Mouse (Mus musculus): ENCODE measurements around the gene Fut11. TPM values are rescaled to one million over a fixed set of nuclear protein-coding genes. Genes with fewer than 3 reads are reported as not detected.

Gene Fut11
- polyA plus RNA-seq, 1 experiment from 2014 or later = 28.3 TPM

DNA sequence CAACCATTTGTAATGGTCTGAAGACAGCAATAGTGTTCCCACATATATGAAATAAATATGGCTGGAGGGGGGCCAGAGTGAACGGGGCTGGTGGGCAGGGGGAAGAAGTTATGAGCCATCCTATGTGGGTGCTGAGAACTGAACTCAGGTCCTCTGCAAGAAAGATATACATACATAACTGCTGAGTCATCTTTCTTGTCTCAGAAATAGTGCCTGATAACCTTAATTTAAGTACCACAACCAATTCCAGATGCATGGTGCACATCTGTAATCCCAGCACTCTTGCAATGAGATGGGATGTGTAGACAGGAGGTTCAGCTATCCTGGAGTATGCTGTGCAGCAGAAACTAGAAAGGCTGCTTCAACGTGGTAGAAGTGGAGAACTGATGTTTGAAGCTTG, 13.0 kb upstream of the Fut11 start:
- H3K9ac ChIP-seq = no peak overlapping the region
- no peaks in the 10 kb centered on the region for H3K27me3 ChIP-seq
- no peak for ATAC-seq (ENCODE audit: low read depth)
- WGBS = 93% methylated on average over 2 of the region's 2 CpGs
- H3K4me2 ChIP-seq = no peak overlapping the region
- 0 out of 2 replicates have a peak, but pooled peaks cover 2% of the 10 kb centered on the region for H3K4me1 ChIP-seq (replicated peaks)
- H3K27ac ChIP-seq (replicated peaks) = no peak overlapping the region
- H3K4me3 ChIP-seq = no peak overlapping the region
- H3K36me3 ChIP-seq = peaks cover 100% of the 10 kb centered on the region
- no peaks in the 10 kb centered on the region for H3K9me3 ChIP-seq

DNA sequence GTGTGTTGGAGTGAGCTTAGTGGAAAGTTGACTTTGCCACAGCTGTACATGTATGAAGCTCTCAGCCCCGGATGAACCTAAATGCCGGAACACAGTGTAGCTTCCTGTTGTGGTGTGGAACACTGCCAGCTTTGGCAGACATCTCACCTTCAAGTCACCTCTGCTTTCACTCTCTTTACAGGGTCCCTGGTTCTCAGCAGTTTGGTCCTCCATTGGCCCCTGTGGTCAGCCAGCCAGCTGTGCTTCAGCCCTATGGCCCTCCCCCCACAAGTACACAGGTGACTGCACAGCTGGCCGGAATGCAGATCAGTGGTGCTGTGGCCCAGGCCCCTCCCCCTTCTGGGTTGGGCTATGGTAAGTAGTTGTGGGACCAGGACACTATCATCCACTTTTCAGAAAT, 12.3 kb upstream of the Fut11 start:
- no peak for ATAC-seq (ENCODE audit: low read depth)
- no peak overlapping the region for H3K9ac ChIP-seq
- no peaks in the 10 kb centered on the region for H3K9me3 ChIP-seq
- 81% methylated on average over 3 of the region's 3 CpGs for WGBS
- H3K27ac ChIP-seq (replicated peaks) = no peak overlapping the region
- no peaks in the 10 kb centered on the region for H3K27me3 ChIP-seq
- no peak overlapping the region for H3K4me3 ChIP-seq
- H3K4me1 ChIP-seq (replicated peaks) = no peaks in the 10 kb centered on the region
- peaks cover 100% of the 10 kb centered on the region for H3K36me3 ChIP-seq
- H3K4me2 ChIP-seq = no peak overlapping the region

GRCm38 (mm10) chr14:20686576-20686975, 8.2 kb upstream of the Fut11 start:
- Histone ChIP-seq H3K4me1 (replicated peaks) (no peaks in the 10 kb centered on the region), H3K36me3 (peaks cover 100% of the 10 kb centered on the region), H3K4me2 (no peak overlapping the region), H3K9me3 (no peaks in the 10 kb centered on the region), H3K4me3 (no peak overlapping the region), H3K27ac (replicated peaks) (no peak overlapping the region), H3K9ac (0 out of 2 replicates have a peak overlapping the region, but pooled peaks have one; percentile 17), H3K27me3 (no peaks in the 10 kb centered on the region)
- WGBS = 93% methylated on average over 3 of the region's 3 CpGs
- no peak for ATAC-seq (ENCODE audit: low read depth)

DNA sequence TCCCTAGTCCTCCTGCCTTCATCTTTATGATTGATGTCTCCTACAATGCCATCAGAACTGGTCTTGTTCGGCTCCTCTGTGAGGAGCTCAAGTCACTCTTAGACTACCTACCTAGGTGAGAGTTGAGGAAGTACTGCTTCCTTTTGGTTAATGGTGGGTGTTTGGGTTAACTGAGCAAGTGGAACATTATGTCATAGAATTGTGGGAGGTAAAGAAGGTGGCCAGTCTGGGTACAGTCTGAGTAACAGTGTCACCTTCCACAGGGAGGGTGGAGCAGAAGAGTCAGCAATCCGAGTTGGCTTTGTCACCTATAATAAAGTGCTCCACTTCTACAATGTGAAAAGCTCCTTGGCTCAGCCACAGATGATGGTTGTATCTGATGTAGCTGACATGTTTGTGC, 5.8 kb upstream of the Fut11 start:
- no peaks in the 10 kb centered on the region for H3K27me3 ChIP-seq
- H3K4me1 ChIP-seq (replicated peaks) = peaks cover 4% of the 10 kb centered on the region
- 93% methylated on average over 2 of the region's 2 CpGs for WGBS
- H3K4me3 ChIP-seq = no peak overlapping the region
- H3K27ac ChIP-seq (replicated peaks) = no peak overlapping the region
- H3K36me3 ChIP-seq = peaks cover 100% of the 10 kb centered on the region
- H3K4me2 ChIP-seq = no peak overlapping the region
- ATAC-seq (ENCODE audit: low read depth) = no peak
- no peak overlapping the region for H3K9ac ChIP-seq
- no peaks in the 10 kb centered on the region for H3K9me3 ChIP-seq

- WGBS = 94% methylated on average over 6 of the region's 6 CpGs
- no peaks in the 10 kb centered on the region for H3K9me3 ChIP-seq
These were observed 3.0 kb upstream of the Fut11 start for GRCm38 (mm10) chr14:20691772-20692171.

DNA sequence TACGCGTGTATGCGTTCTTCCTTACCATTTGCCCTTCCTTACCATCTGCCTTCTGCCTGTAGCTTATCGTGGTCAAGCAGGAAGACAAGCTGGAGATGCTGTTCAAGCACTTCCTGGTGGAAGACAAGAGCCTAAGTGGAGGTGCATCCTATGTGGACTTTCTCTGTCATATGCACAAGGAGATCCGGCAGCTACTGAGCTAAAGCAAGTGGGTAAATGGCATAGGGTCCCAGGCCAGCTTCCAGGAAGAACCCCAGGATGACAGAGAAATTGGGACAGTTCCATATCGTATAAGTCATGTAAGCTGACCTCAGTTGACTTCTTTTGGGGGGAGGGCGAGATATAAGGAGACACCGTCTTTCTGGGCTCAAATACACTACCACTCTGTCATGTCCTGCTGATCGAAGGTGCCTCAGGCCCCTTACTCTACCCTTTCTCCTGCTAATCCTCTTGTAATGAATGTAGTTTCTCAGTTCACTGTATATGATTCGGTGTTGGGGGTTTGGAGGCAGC, 1.1 kb upstream of the Fut11 start:
- peak overlapping the region; percentile 77; the same call in 1 of the 2 replicates for H3K4me3 ChIP-seq
- no peaks in the 10 kb centered on the region for H3K9me3 ChIP-seq
- H3K27me3 ChIP-seq = no peaks in the 10 kb centered on the region
- peaks cover 65% of the 10 kb centered on the region for H3K36me3 ChIP-seq
- H3K9ac ChIP-seq = peak overlapping the region; percentile 87; the same call in 1 of the 2 replicates
- H3K27ac ChIP-seq (replicated peaks) = no peak overlapping the region
- no peak for ATAC-seq (ENCODE audit: low read depth)
- H3K4me1 ChIP-seq (replicated peaks) = peaks cover 41% of the 10 kb centered on the region
- WGBS = 93% methylated on average over 10 of the region's 10 CpGs
- 0 out of 2 replicates have a peak overlapping the region, but pooled peaks have one; percentile 84 for H3K4me2 ChIP-seq

More at GRCm38 (mm10) chr14:20691772-20692171, 3.0 kb upstream of the Fut11 start:
- Histone ChIP-seq H3K4me1 (replicated peaks) (peaks cover 23% of the 10 kb centered on the region), H3K36me3 (peaks cover 77% of the 10 kb centered on the region), H3K4me3 (no peak overlapping the region), H3K27me3 (no peaks in the 10 kb centered on the region), H3K27ac (replicated peaks) (no peak overlapping the region), H3K4me2 (no peak overlapping the region), H3K9ac (no peak overlapping the region)
- ATAC-seq (ENCODE audit: low read depth) = no peak

DNA sequence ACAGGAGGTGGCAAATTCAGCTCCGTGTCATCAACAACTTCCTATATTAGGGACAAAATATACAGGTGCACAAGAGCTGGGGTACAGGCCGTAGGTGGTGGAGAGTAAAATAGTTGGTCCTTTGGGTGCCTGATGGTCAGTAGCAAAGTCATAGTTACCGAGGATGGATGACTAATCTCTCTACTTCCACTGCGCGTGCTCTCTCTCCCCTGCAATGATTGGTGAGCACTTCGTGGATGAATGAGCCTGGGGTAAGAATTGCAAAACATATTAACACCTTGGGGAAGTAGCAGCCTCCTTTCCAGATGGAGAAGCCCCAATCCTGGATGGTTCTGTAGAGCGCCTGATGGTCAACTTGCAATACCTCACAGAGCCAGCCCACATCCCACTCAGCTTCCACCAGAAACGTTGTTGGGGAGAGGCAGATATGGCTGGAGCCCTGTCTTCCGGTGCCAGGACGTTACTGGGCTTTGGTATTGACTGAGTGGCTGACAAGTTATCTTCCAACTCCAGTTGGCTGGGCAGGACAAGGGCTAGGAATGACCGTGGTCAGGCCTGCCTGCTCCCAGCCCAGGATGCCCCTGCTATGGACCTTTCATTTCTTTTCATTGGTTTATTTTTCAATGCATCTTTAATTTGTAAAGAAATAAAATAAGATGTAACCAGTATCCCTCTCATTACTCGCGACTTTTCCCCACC, 434 bp upstream of the Fut11 start:
- Histone ChIP-seq H3K27ac (replicated peaks) (peak overlapping the region; percentile 97), H3K36me3 (peaks cover 63% of the 10 kb centered on the region), H3K4me2 (peak overlapping the region; percentile 84), H3K9ac (peak overlapping the region; percentile 87), H3K4me1 (replicated peaks) (peaks cover 48% of the 10 kb centered on the region), H3K27me3 (no peaks in the 10 kb centered on the region), H3K4me3 (peak overlapping the region; percentile 77), H3K9me3 (no peaks in the 10 kb centered on the region)
- ATAC-seq (ENCODE audit: low read depth) = peak; percentile 30
- 49% methylated on average over 13 of the region's 13 CpGs for WGBS

GRCm38 (mm10) chr14:20695761-20696520, 1.2 kb downstream of the Fut11 start:
- peak overlapping the region; percentile 97 for H3K27ac ChIP-seq (replicated peaks)
- H3K4me2 ChIP-seq = peak overlapping the region; percentile 84
- ATAC-seq (ENCODE audit: low read depth) = no peak
- no peaks in the 10 kb centered on the region for H3K27me3 ChIP-seq
- peak overlapping the region; percentile 77 for H3K4me3 ChIP-seq
- H3K9ac ChIP-seq = peak overlapping the region; percentile 87
- peaks cover 64% of the 10 kb centered on the region for H3K4me1 ChIP-seq (replicated peaks)
- WGBS = 10% methylated on average over 27 of the region's 27 CpGs
- H3K9me3 ChIP-seq = no peaks in the 10 kb centered on the region
- H3K36me3 ChIP-seq = peaks cover 50% of the 10 kb centered on the region

DNA sequence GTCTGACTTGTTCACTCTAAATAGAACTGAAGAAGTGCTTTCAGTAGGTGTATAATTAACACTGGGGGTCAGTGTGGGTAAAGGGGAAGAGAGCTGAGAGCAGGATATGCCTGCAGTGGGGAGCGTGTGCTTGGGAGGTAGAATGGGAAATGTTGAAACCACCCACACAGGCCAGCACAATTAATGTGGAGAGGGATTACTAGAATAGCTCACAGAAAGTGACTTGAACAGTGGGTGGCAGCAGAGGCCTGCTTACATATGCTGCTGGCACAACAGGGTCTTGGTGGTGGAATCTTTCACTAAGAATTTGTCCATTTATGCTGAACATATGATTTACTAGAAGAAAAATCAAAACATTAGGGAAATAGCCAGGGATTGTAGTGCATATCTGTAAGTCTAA, 2.2 kb downstream of the Fut11 start:
- Histone ChIP-seq H3K27me3 (no peaks in the 10 kb centered on the region), H3K9me3 (no peaks in the 10 kb centered on the region), H3K4me2 (peak overlapping the region; percentile 84), H3K9ac (peak overlapping the region; percentile 87), H3K4me1 (replicated peaks) (peaks cover 75% of the 10 kb centered on the region), H3K36me3 (peaks cover 40% of the 10 kb centered on the region), H3K27ac (replicated peaks) (no peak overlapping the region), H3K4me3 (peak overlapping the region; percentile 77)
- 3% methylated on average over 1 of the region's 1 CpGs for WGBS
- ATAC-seq (ENCODE audit: low read depth) = no peak

GRCm38 (mm10) chr14:20698515-20698914, 3.7 kb downstream of the Fut11 start:
- peak overlapping the region; percentile 84 for H3K4me2 ChIP-seq
- peaks cover 81% of the 10 kb centered on the region for H3K4me1 ChIP-seq (replicated peaks)
- H3K27me3 ChIP-seq = no peaks in the 10 kb centered on the region
- H3K9me3 ChIP-seq = no peaks in the 10 kb centered on the region
- 94% methylated on average over 2 of the region's 2 CpGs for WGBS
- peak overlapping the region; percentile 77; the same call in 1 of the 2 replicates for H3K4me3 ChIP-seq
- peaks cover 24% of the 10 kb centered on the region for H3K36me3 ChIP-seq
- no peak overlapping the region for H3K27ac ChIP-seq (replicated peaks)
- ATAC-seq (ENCODE audit: low read depth) = no peak
- H3K9ac ChIP-seq = peak overlapping the region; percentile 87

DNA sequence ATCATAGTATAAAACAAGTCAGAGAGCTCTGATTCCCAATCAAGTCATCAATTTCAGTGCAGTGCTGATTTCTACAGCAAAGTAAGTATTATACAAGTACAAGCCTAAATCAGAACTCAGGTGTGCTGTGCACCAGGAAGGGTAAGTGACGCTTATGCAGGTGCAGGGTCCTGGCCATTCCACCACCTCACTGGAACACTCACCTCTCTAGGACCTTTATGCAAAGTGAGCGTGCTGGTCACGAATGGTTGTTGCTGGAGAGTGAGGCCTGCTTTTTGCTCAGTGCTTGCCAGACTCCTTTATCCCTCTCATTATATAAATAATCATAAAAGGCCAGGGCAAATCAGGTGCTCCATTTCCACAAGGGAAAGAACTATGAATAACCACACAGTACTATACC, 5.6 kb downstream of the Fut11 start:
- H3K27me3 ChIP-seq = no peaks in the 10 kb centered on the region
- H3K4me2 ChIP-seq = no peak overlapping the region
- peaks cover 29% of the 10 kb centered on the region for H3K36me3 ChIP-seq
- peaks cover 76% of the 10 kb centered on the region for H3K4me1 ChIP-seq (replicated peaks)
- no peak overlapping the region for H3K27ac ChIP-seq (replicated peaks)
- H3K9me3 ChIP-seq = no peaks in the 10 kb centered on the region
- no peak for ATAC-seq (ENCODE audit: low read depth)
- 87% methylated on average over 3 of the region's 3 CpGs for WGBS
- H3K9ac ChIP-seq = no peak overlapping the region
- no peak overlapping the region for H3K4me3 ChIP-seq

DNA sequence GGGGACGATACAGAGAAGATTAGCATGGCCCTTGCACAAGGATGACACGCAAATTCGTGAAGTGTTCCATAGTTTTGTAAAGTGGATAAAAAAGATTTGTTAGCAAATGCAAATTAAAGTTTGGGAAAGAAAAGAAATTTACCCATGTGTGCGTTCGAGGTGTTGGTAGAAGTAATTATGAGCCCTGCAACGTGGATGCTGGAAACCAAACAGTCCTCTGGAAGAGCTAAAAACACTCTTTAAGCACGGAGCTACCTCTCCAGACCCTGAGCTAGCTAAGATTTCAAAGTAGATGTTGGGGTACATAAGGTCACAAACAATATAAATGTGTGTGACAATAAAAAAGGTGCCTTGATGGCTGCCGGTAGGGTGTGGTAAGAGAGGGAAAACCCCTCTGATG, 6.8 kb downstream of the Fut11 start:
- WGBS = 83% methylated on average over 8 of the region's 8 CpGs
- Histone ChIP-seq H3K27ac (replicated peaks) (no peak overlapping the region), H3K27me3 (no peaks in the 10 kb centered on the region), H3K4me2 (peak overlapping the region; percentile 68), H3K9me3 (no peaks in the 10 kb centered on the region), H3K36me3 (peaks cover 32% of the 10 kb centered on the region), H3K4me3 (peak overlapping the region; percentile 79), H3K9ac (peak overlapping the region; percentile 88), H3K4me1 (replicated peaks) (peaks cover 70% of the 10 kb centered on the region)
- ATAC-seq (ENCODE audit: low read depth) = no peak
